22 mouse cellular contexts compared by ENCODE assay signal in the genomic region with DNA sequence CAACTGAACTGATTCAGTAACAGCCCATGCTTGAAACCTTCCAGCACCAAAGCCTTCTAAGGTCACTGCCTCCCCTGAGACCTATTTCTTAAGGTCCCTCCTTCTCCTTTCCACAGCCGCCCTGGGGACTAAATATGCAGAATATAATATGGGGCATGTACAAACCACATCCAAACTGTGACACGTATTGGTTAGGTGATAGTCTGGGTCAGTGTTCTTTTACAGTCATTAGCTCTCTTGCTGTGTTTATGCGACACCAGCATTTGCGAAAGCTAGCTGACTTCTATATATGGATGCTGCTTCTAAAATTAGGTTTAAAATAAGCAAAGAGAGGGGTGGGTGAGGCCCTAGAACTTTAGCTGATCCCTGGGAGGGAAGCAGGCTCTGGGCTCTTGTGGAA. TPM values are rescaled to one million over a fixed set of nuclear protein-coding genes. Genes with fewer than 3 reads are reported as not detected.
DNase-seq lines count a peak whose midpoint lies in the region; ATAC-seq and TF ChIP-seq lines count a peak whose summit lies in the region.
"Had no signal": no experiment of that assay in that cellular context is flagged by ENCODE, and none has a peak within 500 bp of the region (broad histone marks: within the 10 kb centered on the region; RNA-seq: fewer than 3 reads in every experiment).

No protein-coding gene starts in this region.

- H3K4me2 ChIP-seq in lung, embryonic 14.5 days: no peak overlapping the region
- no peak overlapping the region for H3K4me2 ChIP-seq in forebrain, embryonic 16.5 days (ENCODE audit: low read length)
- H3K4me2 ChIP-seq: heart, embryonic 15.5 days; hindbrain, embryonic 13.5 days; liver, embryonic 11.5 days; midbrain, embryonic 13.5 days had no signal

- WGBS in lung, embryonic 14.5 days: 57% methylated on average over 4 of the region's 4 CpGs
- 82% methylated on average over 4 of the region's 4 CpGs for WGBS in forebrain, embryonic 16.5 days

- no peak overlapping the region for H3K4me3 ChIP-seq in lung, embryonic 14.5 days (ENCODE audit: low read depth, low read length)
- H3K4me3 ChIP-seq in forebrain, embryonic 16.5 days (replicated peaks; ENCODE audit: low read length): no peak overlapping the region
- H3K4me3 ChIP-seq: forebrain, embryonic 10.5 days; heart, embryonic 15.5 days; hindbrain, embryonic 13.5 days; midbrain, embryonic 13.5 days had no signal

- no peak for ATAC-seq in lung, embryonic 14.5 days (ENCODE audit: insufficient read depth)
- no peak for ATAC-seq in forebrain, embryonic 16.5 days
- ATAC-seq: midbrain, embryonic 13.5 days; Patski had no signal

- H3K4me1 ChIP-seq in lung, embryonic 14.5 days (ENCODE audit: insufficient read depth): peaks cover 11% of the 10 kb centered on the region
- H3K4me1 ChIP-seq in forebrain, embryonic 16.5 days (replicated peaks; ENCODE audit: control insufficient read depth, insufficient read depth, low read length): no peaks in the 10 kb centered on the region
- H3K4me1 ChIP-seq: forebrain, embryonic 10.5 days; hindbrain, embryonic 13.5 days; midbrain, embryonic 13.5 days had no signal

- DNase-seq in adrenal gland, adult 8-10 months: peak; percentile 0
- no peak for DNase-seq in adrenal gland, postnatal 4 days (ENCODE audit: low spot score in 2 of 2)
- DNase-seq in lung, embryonic 14.5 days: peak; percentile 21
- no peak for DNase-seq in lung, postnatal 14 days
- peak; percentile 13 for DNase-seq in urinary bladder, adult 2 months (ENCODE audit: low spot score)
- DNase-seq in urinary bladder, adult 18-20 months (ENCODE audit: low spot score in 2 of 2): no peak
- no peak for DNase-seq in layer of hippocampus, adult 9-10 months (ENCODE audit: low spot score)
- DNase-seq: cerebellum, adult 8-10 months; kidney, adult 18-20 months; kidney, postnatal 36 days had no signal

- H3K27ac ChIP-seq in lung, embryonic 14.5 days (ENCODE audit: low read depth): no peak overlapping the region
- H3K27ac ChIP-seq in forebrain, embryonic 16.5 days (ENCODE audit: low read length): no peak overlapping the region
- H3K27ac ChIP-seq: forebrain, embryonic 10.5 days; heart, embryonic 15.5 days; hindbrain, embryonic 13.5 days; macrophage; midbrain, embryonic 13.5 days had no signal

- no peak for TF ChIP-seq CTCF in lung, embryonic 14.5 days (IDR thresholded peaks at IDR 0.05; ENCODE audit: low read depth)

- H3K9ac ChIP-seq in lung, embryonic 14.5 days: no peak overlapping the region; the same call in 1 of the 2 replicates
- no peak overlapping the region for H3K9ac ChIP-seq in forebrain, embryonic 16.5 days (replicated peaks; ENCODE audit: low read depth, low read length)
- H3K9ac ChIP-seq: heart, embryonic 15.5 days; hindbrain, embryonic 13.5 days; midbrain, embryonic 13.5 days had no signal

- H3K9me3 ChIP-seq in lung, embryonic 14.5 days (ENCODE audit: low read depth, low read length): no peaks in the 10 kb centered on the region
- no peaks in the 10 kb centered on the region for H3K9me3 ChIP-seq in forebrain, embryonic 16.5 days (ENCODE audit: control insufficient read depth, low read length)
- H3K9me3 ChIP-seq: forebrain, embryonic 10.5 days; heart, embryonic 15.5 days; hindbrain, embryonic 13.5 days; midbrain, embryonic 13.5 days had no signal

- H3K36me3 ChIP-seq in lung, embryonic 14.5 days (ENCODE audit: insufficient read depth): no peaks in the 10 kb centered on the region
- H3K36me3 ChIP-seq in forebrain, embryonic 16.5 days (ENCODE audit: control insufficient read depth, insufficient read depth): no peaks in the 10 kb centered on the region
- H3K36me3 ChIP-seq: forebrain, embryonic 10.5 days; heart, embryonic 15.5 days; hindbrain, embryonic 13.5 days; midbrain, embryonic 13.5 days had no signal

- H3K27me3 ChIP-seq in lung, embryonic 14.5 days (ENCODE audit: insufficient read depth, low read length): no peaks in the 10 kb centered on the region
- H3K27me3 ChIP-seq in forebrain, embryonic 16.5 days (replicated peaks; ENCODE audit: control insufficient read depth, insufficient read depth, low read length): no peaks in the 10 kb centered on the region
- H3K27me3 ChIP-seq: heart, embryonic 15.5 days; hindbrain, embryonic 13.5 days; midbrain, embryonic 13.5 days had no signal

RNA-seq across cellular contexts. Expression of gene Ackr2, which starts 1.3 kb away (rescaled TPM):
- total RNA-seq in adrenal gland, adult 8-10 months (2022): 1 to 10 TPM in 1 of 4 experiments, under 1 TPM in 3; 0.77 to 2.1 (median 0.88) TPM
- total RNA-seq in adrenal gland, postnatal 4 days (2021): 1 to 10 TPM in 1 of 2 experiments, under 1 TPM in 1; 0.90 to 1.6 TPM
- polyA plus RNA-seq in lung, embryonic 14.5 days (2014; fragmentation: Nextera tagmentation; extraction: Ambion mirVana): 0.88 TPM in 2 replicates
- 5.0 and 8.7 TPM in 2 replicates for polyA plus RNA-seq in urinary bladder, adult 2 months (2012; rRNA removed)
- 2.6 and 3.0 TPM in 2 replicates for polyA plus RNA-seq in forebrain, embryonic 16.5 days (2015; fragmentation: Nextera tagmentation; extraction: Ambion mirVana)
- total RNA-seq: granulocyte monocyte progenitor cell, adult 5-6 weeks had no signal
- polyA plus RNA-seq: macrophage, Patski had no signal

RNA-seq across cellular contexts. Expression of gene Cyp8b1, which starts 19.3 kb away (rescaled TPM):
- under 1 TPM; 0.54 to 0.84 (median 0.72) TPM for total RNA-seq in adrenal gland, adult 8-10 months (2022)
- 10 to 100 TPM in 1 of 2 experiments, under 1 TPM in 1; 0.92 to 12.2 TPM for total RNA-seq in adrenal gland, postnatal 4 days (2021)
- polyA plus RNA-seq in lung, embryonic 14.5 days (2014; fragmentation: Nextera tagmentation; extraction: Ambion mirVana): not detected in 2 replicates
- 0.13 and 0.14 TPM in 2 replicates for polyA plus RNA-seq in urinary bladder, adult 2 months (2012; rRNA removed)
- polyA plus RNA-seq in forebrain, embryonic 16.5 days (2015; fragmentation: Nextera tagmentation; extraction: Ambion mirVana): not detected in 2 replicates
- total RNA-seq: granulocyte monocyte progenitor cell, adult 5-6 weeks; layer of hippocampus, postnatal 25 days; left cerebral cortex, postnatal 36 days had no signal
- polyA plus RNA-seq: forebrain, embryonic 10.5 days; heart, embryonic 15.5 days; hindbrain, embryonic 13.5 days; liver, embryonic 11.5 days; macrophage; midbrain, embryonic 13.5 days; Patski; testis, adult 2 months had no signal

RNA-seq across cellular contexts. Expression of gene Higd1a, which starts 38.7 kb away (rescaled TPM):
- total RNA-seq in adrenal gland, adult 8-10 months (2022): 100 to 1,000 TPM in 1 of 4 experiments, 10 to 100 TPM in 3; 86.5 to 102 (median 87.4) TPM
- 10 to 100 TPM; 63.8 to 68.9 TPM for total RNA-seq in adrenal gland, postnatal 4 days (2021)
- 163 and 169 TPM in 2 replicates for polyA plus RNA-seq in lung, embryonic 14.5 days (2014; fragmentation: Nextera tagmentation; extraction: Ambion mirVana)
- polyA plus RNA-seq in urinary bladder, adult 2 months (2012; rRNA removed): 55.1 and 55.2 TPM in 2 replicates
- polyA plus RNA-seq in forebrain, embryonic 16.5 days (2015; fragmentation: Nextera tagmentation; extraction: Ambion mirVana): 109 and 116 TPM in 2 replicates

RNA-seq across cellular contexts. Expression of gene Fam198a, which starts 54.0 kb away (rescaled TPM):
- total RNA-seq in adrenal gland, adult 8-10 months (2022): 1 to 10 TPM; 1.8 to 2.7 (median 2.3) TPM
- 1 to 10 TPM; 6.8 to 8.4 TPM for total RNA-seq in adrenal gland, postnatal 4 days (2021)
- polyA plus RNA-seq in lung, embryonic 14.5 days (2014; fragmentation: Nextera tagmentation; extraction: Ambion mirVana): 1.7 and 2.2 TPM in 2 replicates
- 6.7 and 7.3 TPM in 2 replicates for polyA plus RNA-seq in urinary bladder, adult 2 months (2012; rRNA removed)
- polyA plus RNA-seq in forebrain, embryonic 16.5 days (2015; fragmentation: Nextera tagmentation; extraction: Ambion mirVana): 1.6 and 1.8 TPM in 2 replicates
- total RNA-seq: granulocyte monocyte progenitor cell, adult 5-6 weeks had no signal
- polyA plus RNA-seq: macrophage had no signal

RNA-seq across cellular contexts. Expression of gene Ccdc13, which starts 57.6 kb away (rescaled TPM):
- total RNA-seq in adrenal gland, adult 8-10 months (2022): 1 to 10 TPM in 3 of 4 experiments, under 1 TPM in 1; 0.73 to 2.2 (median 1.6) TPM
- 1 to 10 TPM; 1.8 to 2.8 TPM for total RNA-seq in adrenal gland, postnatal 4 days (2021)
- 0.39 and 0.78 TPM in 2 replicates for polyA plus RNA-seq in lung, embryonic 14.5 days (2014; fragmentation: Nextera tagmentation; extraction: Ambion mirVana)
- 0.62 and 1.3 TPM in 2 replicates for polyA plus RNA-seq in urinary bladder, adult 2 months (2012; rRNA removed)
- 2.8 and 4.2 TPM in 2 replicates for polyA plus RNA-seq in forebrain, embryonic 16.5 days (2015; fragmentation: Nextera tagmentation; extraction: Ambion mirVana)
- total RNA-seq: granulocyte monocyte progenitor cell, adult 5-6 weeks had no signal
- polyA plus RNA-seq: heart, embryonic 15.5 days; macrophage had no signal

Comparison
In these comparisons a context has a peak if more than half of its experiments do, and no peak if none do; other contexts are left out.
1. DNase-seq: peak in adrenal gland, adult 8-10 months (single experiment), lung, embryonic 14.5 days (single experiment) and urinary bladder, adult 2 months (single experiment); none in adrenal gland, postnatal 4 days (0 of 2), lung, postnatal 14 days (single experiment), urinary bladder, adult 18-20 months (0 of 2) and layer of hippocampus, adult 9-10 months (single experiment).